Mouse (Mus musculus): ENCODE measurements around the gene Dab1.

- no peak for TF ChIP-seq CTCF (IDR thresholded peaks at IDR 0.05; ENCODE audit: extremely low read depth, insufficient read depth, insufficient read length, insufficient replicate concordance)
- no peak for TF ChIP-seq POLR2A (IDR thresholded peaks at IDR 0.05; ENCODE audit: low read depth, low read length)
Observed at GRCm38 (mm10) chr4:104269422-104270172, 650.4 kb downstream of the Dab1 start.

Measured in spleen, adult 2 months (tissue).